Mouse (Mus musculus) megakaryocyte, embryonic 14.5 days (primary cell): ENCODE measurements around the gene Rad21l.

Experiments used
- FLI1 ChIP-seq: IDR thresholded peaks from 2 replicates; pipeline ENCODE4 v1.6.1; 2012; ENCODE audit warnings: low read length, inconsistent platforms, mixed read lengths
- GATA1 ChIP-seq: IDR thresholded peaks from 3 replicates; pipeline ENCODE4 v1.6.1; 2012; ENCODE audit warnings: mixed read lengths, low read length, inconsistent platforms, borderline replicate concordance

DNA sequence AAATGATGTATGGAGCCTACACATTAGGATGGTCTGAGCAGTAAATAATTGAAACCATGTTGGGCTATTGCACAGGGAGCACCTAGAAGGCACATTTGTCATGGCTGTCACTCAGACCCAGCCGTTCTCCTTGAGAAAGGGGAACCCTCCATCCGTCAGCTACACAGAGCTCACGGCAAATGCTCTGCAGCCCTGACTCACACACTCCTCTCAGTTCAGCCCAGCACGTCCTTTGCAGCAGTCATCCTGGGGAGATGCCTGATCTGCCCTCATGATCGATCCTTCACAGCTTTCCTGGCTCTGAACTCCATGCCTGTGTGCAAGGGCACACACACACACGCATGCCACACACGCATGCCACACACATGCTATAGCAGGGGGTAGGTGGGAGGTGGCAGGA lies 39.0 kb downstream of the Rad21l start:
- no peak for TF ChIP-seq GATA1
- TF ChIP-seq FLI1 = no peak
